Mouse (Mus musculus) brain, embryonic 14.5 days (tissue): ENCODE results near the gene 6430571L13Rik.
A peak's percentile ranks its signal among the peaks of the same experiment; 100 is the strongest.

Experiments
- CTCF ChIP-seq: fragments of 200-500 bp; IDR thresholded peaks from 2 replicates; pipeline ENCODE4 v1.5.1; 2012; ENCODE audit warnings: inconsistent platforms, mild to moderate bottlenecking, moderate library complexity, borderline replicate concordance; ENCODE audit not compliant: insufficient read depth, insufficient read length; ENCODE audit errors: extremely low read depth
- POLR2A ChIP-seq: fragments of 200-500 bp; IDR thresholded peaks from 2 replicates; pipeline ENCODE4 v1.6.1; 2012; ENCODE audit warnings: mild to moderate bottlenecking, inconsistent platforms, borderline replicate concordance; ENCODE audit not compliant: poor library complexity, insufficient read depth, insufficient read length, severe bottlenecking; ENCODE audit errors: extremely low read depth

GRCm38 (mm10) chr9:107374623-107375022, 34.2 kb downstream of the 6430571L13Rik start:
- TF ChIP-seq CTCF = peak; percentile 49
- no peak for TF ChIP-seq POLR2A
